Mouse (Mus musculus): ENCODE results near the gene Armc7.
"Not testable (repeated sequence)": the region's sequence is repeated elsewhere in the genome, so short reads cannot be mapped to it uniquely, and the experiment has no call there.

The Armc7 gene

GRCm38 (mm10) chr11:115526446-115526845 lies 51.0 kb downstream of the Armc7 start:
- not testable (repeated sequence) for DNase-seq (ENCODE audit: low read depth)

GRCm38 (mm10) chr11:115534759-115535371 lies 59.4 kb downstream of the Armc7 start:
- DNase-seq (ENCODE audit: low read depth): peak; percentile 37

GRCm38 (mm10) chr11:115535401-115536037 lies 60.1 kb downstream of the Armc7 start:
- peak; percentile 84 for DNase-seq (ENCODE audit: low read depth)

- DNase-seq (ENCODE audit: low read depth): peak; percentile 99
Measured at GRCm38 (mm10) chr11:115536038-115536681, 60.7 kb downstream of the Armc7 start, which contains the start of gene Sumo2. Gene Sumo2 (minus strand): TSS chr11:115536276.

- DNase-seq (ENCODE audit: low read depth): no peak
Measured at GRCm38 (mm10) chr11:115536856-115537568, 61.5 kb downstream of the Armc7 start.

- DNase-seq (ENCODE audit: low read depth): peak; percentile 59
Measured at GRCm38 (mm10) chr11:115538045-115538444, 62.6 kb downstream of the Armc7 start.

All from naive thymus-derived CD4-positive, alpha-beta T cell, adult 2 months (primary cell).